Mouse (Mus musculus) midbrain, embryonic 12.5 days (tissue): ENCODE results near the gene Apoc4. TPM values are rescaled to one million over a fixed set of nuclear protein-coding genes. Genes with fewer than 3 reads are reported as not detected.

ENCODE experiments used
- ATAC-seq: fragments of 200-750 bp; cut with Nextera tagmentation; 2 replicates; pipeline ENCODE4 v1.8.0; 2017; ENCODE audit warnings: low read depth, moderate TSS enrichment, moderate library complexity; ENCODE audit not compliant: low FRiP score
- H3K27ac ChIP-seq: fragments of 300-500 bp; sonication (generic); replicated peaks from 2 replicates; pipeline ENCODE4 v1.5.1; 2016; ENCODE audit warnings: mild to moderate bottlenecking
- H3K27me3 ChIP-seq: fragments of 300-500 bp; sonication (generic); 2 replicates; pipeline ENCODE4 v1.6.1; 2016; ENCODE audit warnings: mild to moderate bottlenecking
- H3K36me3 ChIP-seq: fragments of 300-500 bp; sonication (generic); 2 replicates; pipeline ENCODE4 v1.6.1; 2016
- H3K4me1 ChIP-seq: fragments of 300-500 bp; sonication (generic); 2 replicates; pipeline ENCODE4 v1.6.1; 2016
- H3K4me2 ChIP-seq: fragments of 300-500 bp; sonication (generic); replicated peaks from 2 replicates; pipeline ENCODE4 v1.6.1; 2016; ENCODE audit warnings: mild to moderate bottlenecking, moderate library complexity
- H3K4me3 ChIP-seq: fragments of 300-500 bp; sonication (generic); 2 replicates; pipeline ENCODE4 v1.5.1; 2016; ENCODE audit warnings: mild to moderate bottlenecking
- H3K9ac ChIP-seq: fragments of 300-500 bp; sonication (generic); replicated peaks from 2 replicates; pipeline ENCODE4 v1.6.1; 2016; ENCODE audit warnings: mild to moderate bottlenecking, moderate library complexity
- H3K9me3 ChIP-seq: fragments of 300-500 bp; sonication (generic); 2 replicates; pipeline ENCODE4 v1.6.1; 2016; ENCODE audit warnings: mild to moderate bottlenecking
- WGBS: fragments of 180-500 bp; shearing (Covaris S2); methylation state at CpG from one replicate; pipeline ENCODE4 v1.1.7; 2016; 5-methylcytosine and 5-hydroxymethylcytosine counted together
- polyA plus RNA-seq: library from polyadenylated mRNA; unstranded; fragments of >200 nt; fragmentation: Nextera tagmentation; extraction: Ambion mirVana; gene quantifications from 2 replicates; pipeline ENCODE4 v1.2.1, GENCODE M21; 2016

Apoc4 gene
- polyA plus RNA-seq, 1 experiment from 2014 or later: 0.08 TPM

- Histone ChIP-seq H3K4me1 (peaks cover 24% of the 10 kb centered on the region), H3K36me3 (peaks cover 18% of the 10 kb centered on the region), H3K4me2 (peak overlapping the region; percentile 60), H3K9me3 (no peaks in the 10 kb centered on the region), H3K9ac (peak overlapping the region; percentile 63), H3K4me3 (peak overlapping the region; percentile 37), H3K27me3 (no peaks in the 10 kb centered on the region), H3K27ac (no peak overlapping the region)
- peak; percentile 13; the same call in 1 of the 2 replicates for ATAC-seq
- WGBS: 3% methylated on average over 28 of the region's 28 CpGs
Measured at GRCm38 (mm10) chr7:19697949-19698906, 16.9 kb upstream of the Apoc4 start.

- Histone ChIP-seq H3K9me3 (no peaks in the 10 kb centered on the region), H3K4me1 (peaks cover 26% of the 10 kb centered on the region), H3K27ac (no peak overlapping the region), H3K9ac (no peak overlapping the region), H3K27me3 (no peaks in the 10 kb centered on the region), H3K4me2 (no peak overlapping the region), H3K4me3 (no peak overlapping the region), H3K36me3 (peaks cover 8% of the 10 kb centered on the region)
- 94% methylated on average over 34 of the region's 34 CpGs for WGBS
- ATAC-seq: no peak
Measured at GRCm38 (mm10) chr7:19696336-19696873, 15.1 kb upstream of the Apoc4 start.

GRCm38 (mm10) chr7:19695881-19696280 lies 14.6 kb upstream of the Apoc4 start:
- Histone ChIP-seq H3K36me3 (peaks cover 8% of the 10 kb centered on the region), H3K4me2 (no peak overlapping the region), H3K27ac (no peak overlapping the region), H3K4me3 (no peak overlapping the region), H3K9me3 (no peaks in the 10 kb centered on the region), H3K27me3 (no peaks in the 10 kb centered on the region), H3K9ac (no peak overlapping the region), H3K4me1 (peaks cover 25% of the 10 kb centered on the region)
- no peak for ATAC-seq
- WGBS: 89% methylated on average over 6 of the region's 6 CpGs

- no peak overlapping the region for H3K4me3 ChIP-seq
- H3K27ac ChIP-seq: no peak overlapping the region
- H3K9ac ChIP-seq: no peak overlapping the region
- 66% methylated on average over 8 of the region's 8 CpGs for WGBS
- H3K27me3 ChIP-seq: no peaks in the 10 kb centered on the region
- H3K4me1 ChIP-seq: peaks cover 23% of the 10 kb centered on the region
- no peak for ATAC-seq
- no peak overlapping the region for H3K4me2 ChIP-seq
- H3K36me3 ChIP-seq: peaks cover 8% of the 10 kb centered on the region
- no peaks in the 10 kb centered on the region for H3K9me3 ChIP-seq
Measured at GRCm38 (mm10) chr7:19695213-19695594, 13.9 kb upstream of the Apoc4 start.

- H3K4me3 ChIP-seq: no peak overlapping the region
- ATAC-seq: no peak
- 87% methylated on average over 10 of the region's 10 CpGs for WGBS
- peaks cover 22% of the 10 kb centered on the region for H3K4me1 ChIP-seq
- H3K9me3 ChIP-seq: no peaks in the 10 kb centered on the region
- H3K4me2 ChIP-seq: no peak overlapping the region
- H3K9ac ChIP-seq: no peak overlapping the region
- no peaks in the 10 kb centered on the region for H3K27me3 ChIP-seq
- peaks cover 8% of the 10 kb centered on the region for H3K36me3 ChIP-seq
- H3K27ac ChIP-seq: no peak overlapping the region
Measured at GRCm38 (mm10) chr7:19694336-19695212, 13.3 kb upstream of the Apoc4 start.

- Histone ChIP-seq H3K27ac (no peak overlapping the region), H3K4me3 (no peak overlapping the region), H3K27me3 (no peaks in the 10 kb centered on the region), H3K36me3 (peaks cover 8% of the 10 kb centered on the region), H3K4me1 (peaks cover 11% of the 10 kb centered on the region), H3K9ac (no peak overlapping the region), H3K9me3 (no peaks in the 10 kb centered on the region), H3K4me2 (no peak overlapping the region)
- WGBS: 37% methylated on average over 10 of the region's 10 CpGs
- ATAC-seq: no peak
Measured at GRCm38 (mm10) chr7:19693421-19693820, 12.1 kb upstream of the Apoc4 start.

GRCm38 (mm10) chr7:19691873-19692865 lies 10.9 kb upstream of the Apoc4 start, which contains the start of gene Apoc1:
TSS of gene Apoc1 (minus strand) at chr7:19692660.
- no peaks in the 10 kb centered on the region for H3K9me3 ChIP-seq
- 51% methylated on average over 28 of the region's 28 CpGs for WGBS
- H3K27ac ChIP-seq: no peak within 1 kb of the TSS
- H3K4me1 ChIP-seq: peaks cover 5% of the 10 kb centered on the region; the same call in 1 of the 2 replicates
- no peak within 1 kb of the TSS for H3K4me2 ChIP-seq
- no peak within 1 kb of the TSS for H3K4me3 ChIP-seq
- no peak for ATAC-seq
- no peaks in the 10 kb centered on the region for H3K27me3 ChIP-seq
- no peak within 1 kb of the TSS for H3K9ac ChIP-seq
- peaks cover 8% of the 10 kb centered on the region for H3K36me3 ChIP-seq

GRCm38 (mm10) chr7:19691434-19691833 lies 10.2 kb upstream of the Apoc4 start:
- H3K9me3 ChIP-seq: no peaks in the 10 kb centered on the region
- no peak overlapping the region for H3K27ac ChIP-seq
- peaks cover 4% of the 10 kb centered on the region for H3K36me3 ChIP-seq
- no peak overlapping the region for H3K4me3 ChIP-seq
- peaks cover 5% of the 10 kb centered on the region; the same call in 1 of the 2 replicates for H3K4me1 ChIP-seq
- no peak overlapping the region for H3K9ac ChIP-seq
- H3K27me3 ChIP-seq: no peaks in the 10 kb centered on the region
- 72% methylated on average over 6 of the region's 6 CpGs for WGBS
- no peak for ATAC-seq
- no peak overlapping the region for H3K4me2 ChIP-seq

GRCm38 (mm10) chr7:19690845-19691244 lies 9.6 kb upstream of the Apoc4 start:
- Histone ChIP-seq H3K9ac (no peak overlapping the region), H3K27ac (no peak overlapping the region), H3K4me3 (no peak overlapping the region), H3K4me1 (peaks cover 5% of the 10 kb centered on the region; the same call in 1 of the 2 replicates), H3K36me3 (no peaks in the 10 kb centered on the region), H3K9me3 (no peaks in the 10 kb centered on the region), H3K27me3 (no peaks in the 10 kb centered on the region), H3K4me2 (no peak overlapping the region)
- WGBS: 89% methylated on average over 4 of the region's 4 CpGs
- ATAC-seq: no peak

GRCm38 (mm10) chr7:19688611-19689010 lies 7.3 kb upstream of the Apoc4 start:
- Histone ChIP-seq H3K9me3 (no peaks in the 10 kb centered on the region), H3K27ac (no peak overlapping the region), H3K9ac (no peak overlapping the region), H3K4me3 (no peak overlapping the region), H3K36me3 (no peaks in the 10 kb centered on the region), H3K27me3 (no peaks in the 10 kb centered on the region), H3K4me1 (peaks cover 5% of the 10 kb centered on the region; the same call in 1 of the 2 replicates), H3K4me2 (no peak overlapping the region)
- 86% methylated on average over 2 of the region's 2 CpGs for WGBS
- ATAC-seq: no peak

- no peak for ATAC-seq
- H3K9me3 ChIP-seq: no peaks in the 10 kb centered on the region
- H3K36me3 ChIP-seq: no peaks in the 10 kb centered on the region
- H3K4me3 ChIP-seq: no peak overlapping the region
- H3K4me1 ChIP-seq: peaks cover under 1% of the 10 kb centered on the region; the same call in 1 of the 2 replicates
- H3K4me2 ChIP-seq: no peak overlapping the region
- H3K9ac ChIP-seq: no peak overlapping the region
- H3K27me3 ChIP-seq: no peaks in the 10 kb centered on the region
- WGBS: 93% methylated on average over 10 of the region's 10 CpGs
- no peak overlapping the region for H3K27ac ChIP-seq
Measured at GRCm38 (mm10) chr7:19688101-19688500, 6.8 kb upstream of the Apoc4 start.
